Mouse (Mus musculus) ovary, adult 2 months (tissue): Measurements from ENCODE around the gene Foxi2. TPM values are rescaled to one million over a fixed set of nuclear protein-coding genes. Genes with fewer than 3 reads are reported as not detected.

ENCODE experiments used
- polyA plus RNA-seq: library from polyadenylated mRNA; depleted of rRNA; stranded (reverse); fragments of >200 nt; gene quantifications from 2 replicates; pipeline ENCODE4 v1.2.3, GENCODE M21; 2012; rRNA removed

Gene Foxi2
- polyA plus RNA-seq, result not detected in 2 replicates

GRCm38 (mm10) chr7:135410237-135410965 is at the start of gene Foxi2:
Gene Foxi2, plus strand, starts transcription at chr7:135410308.

Other genes starting within 250 kb of the Foxi2 start
- gene Nps, start 151.6 kb upstream of the Foxi2 start, polyA plus RNA-seq, result not detected in 2 replicates
- gene Clrn3, start 118.3 kb downstream of the Foxi2 start, polyA plus RNA-seq, result 0.07 TPM in 1 of 2 replicates, not detected in the other
- gene Ptpre, start 127.2 kb downstream of the Foxi2 start, polyA plus RNA-seq, result 8.9 and 11.5 TPM in 2 replicates